Mouse (Mus musculus) embryonic facial prominence, embryonic 14.5 days (tissue): ENCODE results near the gene Kif2a. TPM values are rescaled to one million over a fixed set of nuclear protein-coding genes. Genes with fewer than 3 reads are reported as not detected.

ENCODE experiments used
- ATAC-seq: fragments of 200-750 bp; cut with Nextera tagmentation; 2 replicates; pipeline ENCODE4 v1.8.0; 2017; ENCODE audit warnings: low read depth, moderate number of reproducible peaks, moderate TSS enrichment
- DNase-seq: peaks from one replicate; pipeline ENCODE4 v3.0.0-alpha.2; 2015; ENCODE audit warnings: low spot score
- H3K27ac ChIP-seq: fragments of 300-500 bp; sonication (generic); replicated peaks from 2 replicates; pipeline ENCODE4 v1.5.1; 2014; ENCODE audit warnings: low read depth, mild to moderate bottlenecking, low read length, moderate library complexity
- H3K27me3 ChIP-seq: fragments of 300-500 bp; sonication (generic); replicated peaks from 2 replicates; pipeline ENCODE4 v1.6.1; 2014; ENCODE audit warnings: low read length; ENCODE audit not compliant: control insufficient read depth, insufficient read depth
- H3K36me3 ChIP-seq: fragments of 300-500 bp; sonication (generic); 2 replicates; pipeline ENCODE4 v1.6.1; 2014; ENCODE audit warnings: low read length, mixed read lengths; ENCODE audit not compliant: control insufficient read depth, insufficient read depth
- H3K4me1 ChIP-seq: fragments of 300-500 bp; sonication (generic); 2 replicates; pipeline ENCODE4 v1.6.1; 2014; ENCODE audit warnings: antibody characterized with exemption, low read length; ENCODE audit not compliant: control insufficient read depth, insufficient read depth
- H3K4me2 ChIP-seq: fragments of 300-500 bp; sonication (generic); 2 replicates; pipeline ENCODE4 v1.6.1; 2014; ENCODE audit warnings: low read depth, mild to moderate bottlenecking, low read length, moderate library complexity, mixed read lengths
- H3K4me3 ChIP-seq: fragments of 300-500 bp; sonication (generic); 2 replicates; pipeline ENCODE4 v1.5.1; 2014; ENCODE audit warnings: low read depth, mild to moderate bottlenecking, low read length
- H3K9ac ChIP-seq: fragments of 300-500 bp; sonication (generic); 2 replicates; pipeline ENCODE4 v1.6.1; 2014; ENCODE audit warnings: low read depth, mild to moderate bottlenecking, low read length, moderate library complexity, mixed read lengths
- H3K9me3 ChIP-seq: fragments of 300-500 bp; sonication (generic); 2 replicates; pipeline ENCODE4 v1.6.1; 2016; ENCODE audit warnings: low read length; ENCODE audit not compliant: control insufficient read depth
- WGBS: fragments of 180-500 bp; shearing (Covaris S2); extraction: QIAGEN DNeasy Blood & Tissue Kit; methylation state at CpG from one replicate; pipeline ENCODE4 v1.1.7; 2014; 5-methylcytosine and 5-hydroxymethylcytosine counted together
- polyA plus RNA-seq: library from polyadenylated mRNA; unstranded; fragments of >200 nt; fragmentation: Nextera tagmentation; extraction: Ambion mirVana; gene quantifications from 2 replicates; pipeline ENCODE4 v1.2.1, GENCODE M21; 2014

The Kif2a gene
- polyA plus RNA-seq, 1 experiment from 2014 or later, result 25.6 TPM

- ATAC-seq, result no peak
- peak; percentile 48 for DNase-seq
- Histone ChIP-seq H3K4me1 (no peaks in the 10 kb centered on the region), H3K27me3 (no peaks in the 10 kb centered on the region), H3K9me3 (no peaks in the 10 kb centered on the region), H3K36me3 (no peaks in the 10 kb centered on the region), H3K4me2 (no peak overlapping the region), H3K27ac (no peak overlapping the region), H3K4me3 (no peak overlapping the region), H3K9ac (no peak overlapping the region)
- 59% methylated on average over 4 of the region's 4 CpGs for WGBS
Measured at GRCm38 (mm10) chr13:107054496-107054895, 32.6 kb upstream of the Kif2a start.

GRCm38 (mm10) chr13:107051342-107051741 lies 29.4 kb upstream of the Kif2a start:
- Histone ChIP-seq H3K27ac (no peak overlapping the region), H3K4me2 (no peak overlapping the region), H3K4me3 (no peak overlapping the region), H3K4me1 (no peaks in the 10 kb centered on the region), H3K27me3 (no peaks in the 10 kb centered on the region), H3K9me3 (no peaks in the 10 kb centered on the region; the same call in 1 of the 2 replicates), H3K36me3 (no peaks in the 10 kb centered on the region), H3K9ac (no peak overlapping the region)
- no peak for DNase-seq
- WGBS, result 79% methylated on average over 3 of the region's 3 CpGs
- no peak for ATAC-seq

- H3K27ac ChIP-seq, result no peak overlapping the region
- H3K9me3 ChIP-seq, result no peaks in the 10 kb centered on the region; the same call in 1 of the 2 replicates
- no peak overlapping the region for H3K9ac ChIP-seq
- H3K4me2 ChIP-seq, result no peak overlapping the region
- no peaks in the 10 kb centered on the region for H3K36me3 ChIP-seq
- no peak overlapping the region for H3K4me3 ChIP-seq
- no peaks in the 10 kb centered on the region for H3K4me1 ChIP-seq
- H3K27me3 ChIP-seq, result no peaks in the 10 kb centered on the region
- ATAC-seq (no peak), DNase-seq (peak; percentile 39)
- WGBS, result 34% methylated on average over 5 of the region's 5 CpGs
Measured at GRCm38 (mm10) chr13:107044229-107044628, 22.3 kb upstream of the Kif2a start.

GRCm38 (mm10) chr13:107042551-107042950 lies 20.6 kb upstream of the Kif2a start:
- Histone ChIP-seq H3K9me3 (no peaks in the 10 kb centered on the region; the same call in 1 of the 2 replicates), H3K9ac (no peak overlapping the region), H3K4me2 (no peak overlapping the region), H3K4me1 (no peaks in the 10 kb centered on the region), H3K4me3 (no peak overlapping the region), H3K36me3 (no peaks in the 10 kb centered on the region), H3K27ac (no peak overlapping the region), H3K27me3 (no peaks in the 10 kb centered on the region)
- DNase-seq (no peak), ATAC-seq (no peak)
- WGBS, result 76% methylated on average over 6 of the region's 6 CpGs

GRCm38 (mm10) chr13:107039493-107039892 lies 17.6 kb upstream of the Kif2a start:
- Histone ChIP-seq H3K9me3 (no peaks in the 10 kb centered on the region), H3K4me3 (no peak overlapping the region), H3K4me1 (no peaks in the 10 kb centered on the region), H3K27ac (no peak overlapping the region), H3K9ac (no peak overlapping the region), H3K27me3 (no peaks in the 10 kb centered on the region), H3K4me2 (no peak overlapping the region), H3K36me3 (no peaks in the 10 kb centered on the region)
- no peak for ATAC-seq
- 78% methylated on average over 4 of the region's 4 CpGs for WGBS
- DNase-seq, result no peak

- Histone ChIP-seq H3K9ac (no peak overlapping the region), H3K4me2 (no peak overlapping the region), H3K9me3 (no peaks in the 10 kb centered on the region), H3K27ac (no peak overlapping the region), H3K36me3 (no peaks in the 10 kb centered on the region), H3K4me3 (no peak overlapping the region), H3K4me1 (no peaks in the 10 kb centered on the region), H3K27me3 (no peaks in the 10 kb centered on the region)
- DNase-seq (no peak), ATAC-seq (no peak)
- 97% methylated on average over 2 of the region's 2 CpGs for WGBS
Measured at GRCm38 (mm10) chr13:107038346-107038745, 16.4 kb upstream of the Kif2a start.

GRCm38 (mm10) chr13:107035511-107036113 lies 13.7 kb upstream of the Kif2a start:
- H3K9ac ChIP-seq, result no peak overlapping the region
- DNase-seq (no peak), ATAC-seq (no peak)
- no peak overlapping the region for H3K4me2 ChIP-seq
- no peaks in the 10 kb centered on the region for H3K9me3 ChIP-seq
- 90% methylated on average over 3 of the region's 3 CpGs for WGBS
- no peak overlapping the region for H3K27ac ChIP-seq
- H3K4me3 ChIP-seq, result no peak overlapping the region
- no peaks in the 10 kb centered on the region for H3K27me3 ChIP-seq
- H3K36me3 ChIP-seq, result no peaks in the 10 kb centered on the region
- H3K4me1 ChIP-seq, result no peaks in the 10 kb centered on the region

GRCm38 (mm10) chr13:107035078-107035477 lies 13.2 kb upstream of the Kif2a start:
- Histone ChIP-seq H3K36me3 (no peaks in the 10 kb centered on the region), H3K9me3 (no peaks in the 10 kb centered on the region), H3K4me2 (no peak overlapping the region), H3K27me3 (no peaks in the 10 kb centered on the region), H3K9ac (no peak overlapping the region), H3K27ac (no peak overlapping the region), H3K4me3 (no peak overlapping the region), H3K4me1 (no peaks in the 10 kb centered on the region)
- no peak for ATAC-seq
- no peak for DNase-seq
- 83% methylated on average over 4 of the region's 4 CpGs for WGBS
